Mouse (Mus musculus): ENCODE results near the gene Bend7. TPM values are rescaled to one million over a fixed set of nuclear protein-coding genes. Genes with fewer than 3 reads are reported as not detected.

Bend7 gene
- polyA plus RNA-seq (2017; shearing (Covaris generic)) = not detected

DNA sequence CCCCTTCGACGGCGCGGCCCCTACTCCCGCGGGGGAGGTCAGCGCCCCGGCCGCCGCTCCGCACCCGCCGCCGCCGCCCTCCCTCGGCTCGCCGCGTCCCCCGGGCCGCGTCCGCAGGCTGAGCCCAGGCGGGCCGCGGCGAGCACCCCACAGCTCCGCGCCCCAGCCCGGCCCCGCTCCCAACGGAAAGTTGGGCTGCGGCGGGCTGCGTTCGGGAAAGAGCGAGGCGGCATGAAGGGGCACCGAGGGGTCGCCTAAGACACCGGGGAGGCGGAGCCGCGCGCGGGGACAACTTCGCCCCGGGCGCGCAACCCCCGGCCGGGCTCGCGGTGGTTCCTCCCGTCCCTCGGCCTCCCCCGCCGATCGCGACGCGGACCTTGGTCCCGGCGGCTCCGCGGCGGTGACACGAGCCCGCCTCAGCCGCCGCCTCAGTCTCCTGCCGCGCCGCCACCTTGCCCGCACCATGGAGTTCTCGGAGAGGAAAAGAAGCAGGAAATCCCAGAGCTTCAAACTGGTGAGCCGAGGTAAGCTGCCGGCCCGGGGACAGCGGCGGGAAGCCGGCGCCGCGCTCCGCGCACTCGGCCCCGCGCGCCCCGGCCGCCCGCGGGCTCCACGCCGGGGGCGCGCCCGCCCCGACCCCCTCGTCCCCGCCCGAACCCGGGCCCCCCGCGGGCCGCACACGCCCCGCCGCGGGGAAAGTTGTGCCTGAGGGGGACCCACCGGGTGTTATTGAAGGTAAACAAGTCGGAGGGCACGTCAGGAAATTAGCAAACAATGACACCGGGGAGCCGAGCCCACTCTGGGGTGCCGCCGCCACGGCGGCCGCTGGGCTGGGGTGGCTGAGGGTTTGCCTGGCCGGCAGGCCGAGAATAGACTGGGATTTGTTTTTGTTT is at the start of gene Bend7:
Bend7 (plus strand) TSS at position 63 of the 893 bp plus-strand sequence.

Other genes with a start within 250 kb of the Bend7 start
- gene Prpf18, start 65.7 kb upstream of the Bend7 start, polyA plus RNA-seq (2017; shearing (Covaris generic)) = 71.9 TPM
- gene Sephs1, start 163.7 kb downstream of the Bend7 start, polyA plus RNA-seq (2017; shearing (Covaris generic)) = 28.1 TPM
- 53.9 TPM for gene Phyh, start 201.2 kb downstream of the Bend7 start, polyA plus RNA-seq (2017; shearing (Covaris generic))

Data from naive thymus-derived CD4-positive, alpha-beta T cell, adult 5 months (primary cell).